Mouse (Mus musculus) kidney, embryonic 14.5 days (tissue): ENCODE measurements around the gene Adh6b. TPM values are rescaled to one million over a fixed set of nuclear protein-coding genes. Genes with fewer than 3 reads are reported as not detected.

Experiments
- ATAC-seq: fragments of 200-750 bp; cut with Nextera tagmentation; 2 replicates; pipeline ENCODE4 v1.8.0; 2017; ENCODE audit warnings: moderate number of reproducible peaks, mild to moderate bottlenecking, moderate TSS enrichment, moderate library complexity; ENCODE audit not compliant: low FRiP score, low TSS enrichment
- H3K27ac ChIP-seq: fragments of 300-500 bp; sonication (generic); 2 replicates; pipeline ENCODE4 v1.5.1; 2014; ENCODE audit warnings: low read depth, mild to moderate bottlenecking, low read length, moderate library complexity, mixed read lengths
- H3K27me3 ChIP-seq: fragments of 300-500 bp; sonication (generic); 2 replicates; pipeline ENCODE4 v1.6.1; 2014; ENCODE audit warnings: mild to moderate bottlenecking, low read length; ENCODE audit not compliant: control insufficient read depth, insufficient read depth
- H3K36me3 ChIP-seq: fragments of 300-500 bp; sonication (generic); 2 replicates; pipeline ENCODE4 v1.6.1; 2014; ENCODE audit warnings: low read length, mixed read lengths; ENCODE audit not compliant: control insufficient read depth, insufficient read depth
- H3K4me1 ChIP-seq: fragments of 300-500 bp; sonication (generic); 2 replicates; pipeline ENCODE4 v1.6.1; 2014; ENCODE audit warnings: low read length, mixed read lengths; ENCODE audit not compliant: control insufficient read depth, insufficient read depth
- H3K4me2 ChIP-seq: fragments of 300-500 bp; sonication (generic); replicated peaks from 2 replicates; pipeline ENCODE4 v1.6.1; 2014; ENCODE audit warnings: low read depth, mild to moderate bottlenecking, low read length
- H3K4me3 ChIP-seq: fragments of 300-500 bp; sonication (generic); 2 replicates; pipeline ENCODE4 v1.5.1; 2014; ENCODE audit warnings: mild to moderate bottlenecking, low read length
- H3K9ac ChIP-seq: fragments of 300-500 bp; sonication (generic); 2 replicates; pipeline ENCODE4 v1.6.1; 2014; ENCODE audit warnings: low read depth, mild to moderate bottlenecking, low read length, moderate library complexity
- H3K9me3 ChIP-seq: fragments of 300-500 bp; sonication (generic); 2 replicates; pipeline ENCODE4 v1.6.1; 2016; ENCODE audit warnings: low read length; ENCODE audit not compliant: control insufficient read depth
- WGBS: fragments of 180-500 bp; shearing (Covaris S2); extraction: QIAGEN DNeasy Blood & Tissue Kit; methylation state at CpG from one replicate; pipeline ENCODE4 v1.1.7; 2014; 5-methylcytosine and 5-hydroxymethylcytosine counted together
- polyA plus RNA-seq: library from polyadenylated mRNA; unstranded; fragments of >200 nt; fragmentation: Nextera tagmentation; extraction: Ambion mirVana; gene quantifications from 2 replicates; pipeline ENCODE4 v1.2.1, GENCODE M21; 2014

The Adh6b gene
- polyA plus RNA-seq, 1 experiment from 2014 or later, result 0.46 TPM

DNA sequence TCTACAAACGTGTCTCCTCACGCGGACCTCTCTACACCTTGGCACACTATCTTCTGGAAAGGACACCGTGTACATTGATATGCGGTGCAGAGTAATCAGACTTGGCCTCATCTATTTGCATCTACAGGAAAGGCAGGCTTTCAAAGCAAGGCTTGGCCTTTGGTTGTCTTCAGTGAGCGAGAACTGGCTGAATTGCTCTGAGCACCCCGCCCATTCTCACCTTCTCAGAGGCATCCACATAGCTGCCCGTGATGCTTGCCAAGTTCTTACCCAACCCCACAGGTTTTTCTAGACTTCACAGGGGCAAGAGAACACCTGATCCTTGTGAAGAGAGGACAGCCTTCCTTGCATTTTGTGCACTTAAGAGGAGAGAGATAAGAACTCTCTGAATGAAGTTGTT is 31.7 kb upstream of the Adh6b start:
- no peak for ATAC-seq
- WGBS, result 85% methylated on average over 8 of the region's 8 CpGs
- Histone ChIP-seq H3K4me2 (no peak overlapping the region), H3K27ac (no peak overlapping the region), H3K4me3 (no peak overlapping the region), H3K4me1 (peaks cover 12% of the 10 kb centered on the region; the same call in 1 of the 2 replicates), H3K9me3 (no peaks in the 10 kb centered on the region), H3K36me3 (no peaks in the 10 kb centered on the region), H3K27me3 (no peaks in the 10 kb centered on the region), H3K9ac (no peak overlapping the region)

GRCm38 (mm10) chr3:138311015-138311414 is 30.6 kb upstream of the Adh6b start:
- no peak overlapping the region for H3K4me2 ChIP-seq
- H3K4me3 ChIP-seq, result no peak overlapping the region
- H3K27ac ChIP-seq, result no peak overlapping the region
- no peaks in the 10 kb centered on the region for H3K36me3 ChIP-seq
- H3K9me3 ChIP-seq, result no peaks in the 10 kb centered on the region
- 0 out of 2 replicates have a peak, but pooled peaks cover 5% of the 10 kb centered on the region for H3K4me1 ChIP-seq
- no peaks in the 10 kb centered on the region for H3K27me3 ChIP-seq
- no peak overlapping the region for H3K9ac ChIP-seq
- ATAC-seq, result no peak
- 86% methylated on average over 6 of the region's 6 CpGs for whole genome bisulfite sequencing

GRCm38 (mm10) chr3:138312965-138313364 is 28.6 kb upstream of the Adh6b start, which contains the start of gene Adh6a:
Gene Adh6a (plus strand): TSS chr3:138313286.
- H3K4me3 ChIP-seq, result no peak within 1 kb of the TSS

GRCm38 (mm10) chr3:138316908-138317472 is 24.6 kb upstream of the Adh6b start:
- H3K9me3 ChIP-seq, result no peaks in the 10 kb centered on the region
- H3K27ac ChIP-seq, result no peak overlapping the region
- no peaks in the 10 kb centered on the region for H3K4me1 ChIP-seq
- 80% methylated on average over 2 of the region's 2 CpGs for WGBS
- ATAC-seq, result no peak
- no peak overlapping the region for H3K4me3 ChIP-seq
- H3K9ac ChIP-seq, result no peak overlapping the region
- H3K4me2 ChIP-seq, result no peak overlapping the region
- no peaks in the 10 kb centered on the region for H3K27me3 ChIP-seq
- no peaks in the 10 kb centered on the region for H3K36me3 ChIP-seq

More at GRCm38 (mm10) chr3:138312965-138313364, 28.6 kb upstream of the Adh6b start, which contains the start of gene Adh6a:
- 86% methylated on average over 5 of the region's 5 CpGs for WGBS
- no peaks in the 10 kb centered on the region for H3K36me3 ChIP-seq
- H3K9ac ChIP-seq, result no peak within 1 kb of the TSS
- no peaks in the 10 kb centered on the region for H3K27me3 ChIP-seq
- no peak within 1 kb of the TSS for H3K4me2 ChIP-seq
- H3K4me1 ChIP-seq, result no peaks in the 10 kb centered on the region
- H3K9me3 ChIP-seq, result no peaks in the 10 kb centered on the region
- no peak within 1 kb of the TSS for H3K27ac ChIP-seq
- ATAC-seq, result no peak

GRCm38 (mm10) chr3:138325001-138325400 is 16.6 kb upstream of the Adh6b start:
- WGBS, result 91% methylated on average over 17 of the region's 17 CpGs
- Histone ChIP-seq H3K4me1 (no peaks in the 10 kb centered on the region), H3K36me3 (no peaks in the 10 kb centered on the region), H3K27ac (no peak overlapping the region), H3K27me3 (no peaks in the 10 kb centered on the region), H3K9ac (no peak overlapping the region), H3K9me3 (peaks cover 2% of the 10 kb centered on the region; the same call in 1 of the 2 replicates), H3K4me2 (no peak overlapping the region), H3K4me3 (no peak overlapping the region)
- ATAC-seq, result no peak

- H3K4me1 ChIP-seq, result no peaks in the 10 kb centered on the region
- 88% methylated on average over 6 of the region's 6 CpGs for WGBS
Measured at GRCm38 (mm10) chr3:138325466-138325865, 16.1 kb upstream of the Adh6b start.

DNA sequence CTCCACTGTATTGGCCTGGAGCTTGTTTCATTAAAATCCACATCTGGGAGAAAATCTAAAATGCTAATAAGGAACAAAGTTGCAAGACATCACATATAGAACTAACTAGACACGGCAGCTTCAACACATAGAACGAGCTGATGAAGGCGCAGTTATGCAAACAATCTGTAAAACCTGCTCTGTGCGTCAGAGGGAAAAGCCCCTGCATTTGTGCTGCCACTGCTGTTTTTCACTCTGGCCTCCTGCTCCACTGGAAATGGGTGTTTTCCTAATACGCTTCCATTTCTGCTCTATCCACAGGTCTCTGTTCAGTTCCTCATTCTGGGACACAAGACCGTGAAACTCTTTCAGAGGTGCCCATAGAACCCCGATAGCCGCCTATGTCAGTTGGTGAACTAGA is 7.7 kb upstream of the Adh6b start:
- no peak overlapping the region for H3K9ac ChIP-seq
- H3K9me3 ChIP-seq, result no peaks in the 10 kb centered on the region
- H3K4me3 ChIP-seq, result no peak overlapping the region
- no peak overlapping the region for H3K27ac ChIP-seq
- ATAC-seq, result no peak
- no peak overlapping the region for H3K4me2 ChIP-seq
- no peaks in the 10 kb centered on the region for H3K27me3 ChIP-seq
- WGBS, result 78% methylated on average over 8 of the region's 8 CpGs
- H3K36me3 ChIP-seq, result no peaks in the 10 kb centered on the region
- H3K4me1 ChIP-seq, result no peaks in the 10 kb centered on the region

More at GRCm38 (mm10) chr3:138325466-138325865, 16.1 kb upstream of the Adh6b start:
- no peak overlapping the region for H3K4me2 ChIP-seq
- no peaks in the 10 kb centered on the region for H3K27me3 ChIP-seq
- no peak for ATAC-seq
- no peak overlapping the region for H3K9ac ChIP-seq
- H3K36me3 ChIP-seq, result no peaks in the 10 kb centered on the region
- peaks cover 2% of the 10 kb centered on the region; the same call in 1 of the 2 replicates for H3K9me3 ChIP-seq
- no peak overlapping the region for H3K4me3 ChIP-seq
- no peak overlapping the region for H3K27ac ChIP-seq

DNA sequence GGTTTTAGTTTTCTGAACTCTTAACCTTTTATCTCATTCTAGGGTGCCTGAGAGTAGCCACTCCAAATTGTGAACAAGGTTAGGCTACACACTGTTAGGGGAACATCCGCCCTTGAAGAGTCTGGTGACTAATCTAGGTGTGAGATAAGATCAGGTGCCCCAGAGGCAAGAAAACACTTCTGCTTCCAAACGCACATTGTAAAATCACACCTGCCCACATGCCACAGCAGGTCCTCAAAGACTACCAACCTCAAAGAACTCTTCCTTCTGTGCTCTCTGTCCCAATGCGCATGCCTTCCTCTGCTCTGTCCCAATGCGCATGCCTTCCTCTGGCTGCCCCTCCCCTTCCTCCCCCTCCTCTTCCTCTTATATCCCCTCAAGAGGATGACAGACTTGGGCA is 7.3 kb upstream of the Adh6b start:
- H3K27ac ChIP-seq, result no peak overlapping the region
- 75% methylated on average over 4 of the region's 4 CpGs for WGBS
- no peak overlapping the region for H3K4me3 ChIP-seq
- H3K27me3 ChIP-seq, result no peaks in the 10 kb centered on the region
- no peaks in the 10 kb centered on the region for H3K9me3 ChIP-seq
- no peaks in the 10 kb centered on the region for H3K36me3 ChIP-seq
- H3K4me1 ChIP-seq, result no peaks in the 10 kb centered on the region
- no peak overlapping the region for H3K4me2 ChIP-seq
- H3K9ac ChIP-seq, result no peak overlapping the region
- ATAC-seq, result no peak

DNA sequence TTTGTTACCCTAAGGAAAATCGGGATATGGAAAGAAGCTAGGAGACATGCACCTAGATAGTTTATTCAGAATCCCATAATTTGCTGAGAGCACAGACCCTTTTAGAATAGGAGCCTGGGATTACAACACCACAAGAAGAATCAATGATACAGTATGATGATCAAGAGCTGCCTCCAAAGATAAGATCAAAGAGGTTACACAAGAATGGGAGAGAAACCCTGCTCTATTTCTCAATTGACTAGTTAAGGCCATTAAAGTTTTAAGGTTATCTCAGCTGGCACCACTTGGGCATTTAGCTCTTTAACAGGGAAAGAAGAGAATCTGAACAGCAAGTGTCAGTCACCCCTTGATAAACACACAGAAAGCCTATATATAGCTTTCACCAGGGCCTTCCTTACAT is 6.0 kb upstream of the Adh6b start:
- H3K9ac ChIP-seq, result no peak overlapping the region
- H3K27me3 ChIP-seq, result no peaks in the 10 kb centered on the region
- H3K27ac ChIP-seq, result no peak overlapping the region
- WGBS, result 78% methylated on average over 1 of the region's 1 CpGs
- H3K4me3 ChIP-seq, result no peak overlapping the region
- no peaks in the 10 kb centered on the region for H3K4me1 ChIP-seq
- H3K36me3 ChIP-seq, result no peaks in the 10 kb centered on the region
- H3K9me3 ChIP-seq, result no peaks in the 10 kb centered on the region
- no peak overlapping the region for H3K4me2 ChIP-seq
- ATAC-seq, result no peak
